Mouse (Mus musculus) midbrain, embryonic 10.5 days (tissue): ENCODE measurements around the gene Spem1. TPM values are rescaled to one million over a fixed set of nuclear protein-coding genes. Genes with fewer than 3 reads are reported as not detected.
A peak's percentile ranks its signal among the peaks of the same experiment; 100 is the strongest.
"Not testable (repeated sequence)": the region's sequence is repeated elsewhere in the genome, so short reads cannot be mapped to it uniquely, and the experiment has no call there.

Experiments used
- DNase-seq: peaks from one replicate; pipeline ENCODE4 v3.0.0-alpha.2; 2017; ENCODE audit warnings: low spot score
- H3K27ac ChIP-seq: fragments of 300-500 bp; sonication (generic); replicated peaks from 2 replicates; pipeline ENCODE4 v1.5.1; 2016; ENCODE audit warnings: mild to moderate bottlenecking
- H3K27me3 ChIP-seq: fragments of 300-500 bp; sonication (generic); 2 replicates; pipeline ENCODE4 v1.6.1; 2016; ENCODE audit warnings: low read depth, mild to moderate bottlenecking; ENCODE audit not compliant: poor library complexity, severe bottlenecking
- H3K36me3 ChIP-seq: fragments of 300-500 bp; sonication (generic); 2 replicates; pipeline ENCODE4 v1.6.1; 2016; ENCODE audit warnings: mild to moderate bottlenecking, moderate library complexity
- H3K4me1 ChIP-seq: fragments of 300-500 bp; sonication (generic); 2 replicates; pipeline ENCODE4 v1.6.1; 2016
- H3K4me3 ChIP-seq: fragments of 300-500 bp; sonication (generic); 2 replicates; pipeline ENCODE4 v1.5.1; 2016; ENCODE audit warnings: mild to moderate bottlenecking, moderate library complexity
- H3K9me3 ChIP-seq: fragments of 300-500 bp; sonication (generic); replicated peaks from 2 replicates; pipeline ENCODE4 v1.6.1; 2016; ENCODE audit warnings: mild to moderate bottlenecking
- WGBS: fragments of 180-500 bp; shearing (Covaris S2); methylation state at CpG from one replicate; pipeline ENCODE4 v1.1.7; 2016; 5-methylcytosine and 5-hydroxymethylcytosine counted together
- polyA plus RNA-seq: library from polyadenylated mRNA; unstranded; fragments of >200 nt; fragmentation: Nextera tagmentation; extraction: Ambion mirVana; gene quantifications from 2 replicates; pipeline ENCODE4 v1.2.1, GENCODE M21; 2016

The Spem1 gene
- polyA plus RNA-seq, result 0.12 and 0.19 TPM in 2 replicates

DNA sequence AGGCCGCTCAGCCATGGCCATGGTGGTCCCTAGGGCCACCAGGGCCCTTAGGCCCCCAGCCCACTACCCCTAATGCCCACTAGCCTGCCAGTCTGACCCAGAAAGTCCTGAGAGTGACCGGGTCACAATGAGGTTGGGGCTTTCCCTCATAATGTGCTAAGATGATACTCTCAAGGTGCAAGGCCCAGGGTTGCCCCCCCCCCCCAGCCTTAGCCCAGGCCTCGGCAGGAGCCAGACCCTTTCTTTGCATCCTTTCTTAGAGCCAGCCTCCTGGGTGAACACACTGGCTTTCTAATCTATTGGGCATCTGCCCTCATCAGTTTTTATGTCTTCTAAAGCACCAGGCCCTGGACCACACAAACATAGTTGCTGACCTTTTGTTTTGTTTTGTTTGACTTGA lies at the start of gene Spem1:
Gene Spem1 (minus strand): TSS at position 101 of the 400 bp plus-strand sequence.
- H3K27me3 ChIP-seq, result no peaks in the 10 kb centered on the region
- 91% methylated on average over 3 of the region's 3 CpGs for WGBS
- 0 out of 2 replicates have a peak within 1 kb of the TSS, but pooled peaks have one; percentile 23 for H3K27ac ChIP-seq
- H3K36me3 ChIP-seq, result peaks cover 32% of the 10 kb centered on the region
- no peak within 1 kb of the TSS for H3K4me3 ChIP-seq
- DNase-seq, result no peak
- H3K4me1 ChIP-seq, result peaks cover 3% of the 10 kb centered on the region
- peaks cover 12% of the 10 kb centered on the region for H3K9me3 ChIP-seq

DNA sequence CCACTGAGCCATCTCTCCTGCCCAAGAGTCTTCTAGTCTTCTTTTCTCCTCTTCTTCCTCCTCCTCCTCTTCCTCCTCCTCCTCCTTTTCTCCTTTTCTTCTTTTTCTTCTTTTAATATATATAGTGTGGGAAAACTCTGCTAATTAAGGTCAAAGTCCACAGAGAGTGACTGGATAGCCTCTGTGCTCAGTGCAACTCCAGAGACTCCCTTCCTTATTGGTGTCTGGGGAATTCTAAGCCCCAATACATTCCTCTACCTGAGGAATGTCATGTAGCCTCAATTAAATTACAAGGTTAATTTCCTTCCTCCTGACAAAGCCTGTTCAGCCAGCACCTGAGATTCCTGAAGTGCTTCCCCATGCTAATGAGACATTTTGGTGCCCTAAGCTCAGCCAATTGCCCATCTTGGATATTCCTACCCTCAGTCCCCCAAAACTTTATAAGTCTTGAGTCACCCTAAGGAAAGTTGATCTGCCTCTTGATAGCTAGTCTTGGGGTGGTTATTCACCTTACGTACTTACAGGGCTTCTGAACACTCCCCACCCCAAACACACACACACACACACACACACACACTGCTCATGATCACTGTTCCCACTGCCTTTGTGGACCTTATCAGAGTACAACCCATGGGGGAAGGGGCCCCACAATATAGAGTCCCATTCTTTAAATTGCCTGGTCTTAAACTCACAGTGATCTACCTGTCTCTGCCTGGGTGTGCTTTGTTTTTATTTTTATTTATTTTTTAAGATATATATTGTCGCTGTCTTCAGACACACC lies 48.5 kb upstream of the Spem1 start:
- Histone ChIP-seq H3K27me3 (no peaks in the 10 kb centered on the region), H3K4me3 (no peak overlapping the region), H3K27ac (no peak overlapping the region), H3K36me3 (no peaks in the 10 kb centered on the region), H3K9me3 (no peaks in the 10 kb centered on the region), H3K4me1 (peaks cover 6% of the 10 kb centered on the region; the same call in 1 of the 2 replicates)
- no peak for DNase-seq
- WGBS, result 100% methylated on average over 2 of the region's 2 CpGs

DNA sequence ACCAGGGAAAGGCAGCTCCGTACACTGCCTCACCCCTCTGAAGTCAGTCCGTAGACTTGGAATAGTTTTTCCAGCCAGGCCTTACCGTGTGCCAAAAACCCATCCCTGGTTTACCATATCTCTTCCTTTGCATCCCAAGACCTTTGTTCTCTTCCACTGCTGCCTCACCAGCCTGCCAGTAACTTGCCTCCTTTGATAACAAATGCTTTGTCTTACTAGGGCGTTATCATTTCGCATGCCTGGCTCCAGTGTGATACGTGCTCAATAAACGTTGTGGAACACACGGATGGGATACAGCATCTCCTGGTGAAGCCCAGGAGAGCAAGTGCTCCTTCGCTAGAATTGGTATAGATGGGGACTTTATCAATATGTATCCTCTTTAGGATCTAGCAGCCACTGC lies 45.4 kb upstream of the Spem1 start:
- H3K4me3 ChIP-seq, result no peak overlapping the region
- peaks cover 14% of the 10 kb centered on the region for H3K4me1 ChIP-seq
- H3K27ac ChIP-seq, result no peak overlapping the region
- no peak for DNase-seq
- H3K9me3 ChIP-seq, result no peaks in the 10 kb centered on the region
- no peaks in the 10 kb centered on the region for H3K36me3 ChIP-seq
- H3K27me3 ChIP-seq, result no peaks in the 10 kb centered on the region
- WGBS, result 76% methylated on average over 9 of the region's 9 CpGs

DNA sequence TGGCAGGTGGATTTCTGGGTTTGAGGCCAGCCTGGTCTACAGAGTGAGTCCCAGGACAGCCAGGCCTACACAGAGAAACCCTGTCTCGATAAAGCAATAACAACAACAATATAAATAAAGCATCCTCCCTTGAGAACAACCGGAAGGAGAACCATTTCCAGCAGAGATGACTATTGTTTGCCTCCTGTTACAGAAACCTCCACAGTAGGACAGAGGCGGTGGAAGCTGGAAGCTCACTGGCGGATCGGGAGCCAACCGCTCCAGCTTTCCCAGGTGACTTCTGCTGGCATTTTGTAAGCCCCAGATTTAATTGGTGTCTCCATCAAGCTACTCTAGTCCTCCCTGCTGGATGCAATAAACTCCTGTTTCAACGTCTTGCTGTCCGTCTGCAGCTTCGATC lies 43.6 kb upstream of the Spem1 start:
- DNase-seq, result no peak
- Histone ChIP-seq H3K9me3 (no peaks in the 10 kb centered on the region), H3K27ac (no peak overlapping the region), H3K4me3 (no peak overlapping the region), H3K36me3 (no peaks in the 10 kb centered on the region), H3K4me1 (peaks cover 14% of the 10 kb centered on the region), H3K27me3 (no peaks in the 10 kb centered on the region)
- 89% methylated on average over 9 of the region's 9 CpGs for WGBS

DNA sequence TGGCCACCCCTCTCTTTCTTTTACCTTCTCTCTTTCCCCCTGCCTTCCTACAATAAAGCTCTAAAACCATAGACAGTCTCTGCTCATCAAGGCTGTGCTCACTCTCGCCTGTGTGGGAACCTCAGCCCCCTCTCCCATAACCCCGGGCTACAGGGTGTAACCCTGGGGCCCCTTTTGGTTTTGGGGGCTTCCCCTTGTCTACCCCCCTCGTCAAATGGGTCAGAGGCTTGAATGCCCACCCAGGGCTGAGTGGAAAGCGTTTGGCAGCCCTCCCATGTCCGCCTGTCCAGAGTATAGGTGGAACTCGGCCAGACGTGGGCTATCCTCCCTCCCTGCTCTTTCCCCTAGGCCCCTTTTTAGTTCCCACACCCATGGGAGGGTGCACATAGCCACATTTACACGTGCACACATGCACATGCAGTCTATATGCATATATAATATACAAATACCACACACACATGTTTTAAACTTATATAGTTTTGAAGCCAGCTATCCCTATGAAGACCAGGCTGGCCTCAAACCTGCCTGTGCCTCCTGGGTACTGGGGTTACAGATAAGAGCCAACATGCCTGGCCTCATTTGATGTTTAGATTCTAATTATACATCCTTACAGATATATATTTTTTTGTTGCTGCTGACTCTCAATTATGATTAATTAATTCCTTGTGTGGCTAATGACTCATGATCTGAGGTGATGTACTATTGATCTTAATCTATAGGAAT lies 42.3 kb upstream of the Spem1 start:
- no peak for DNase-seq
- H3K27ac ChIP-seq, result 0 out of 2 replicates have a peak overlapping the region, but pooled peaks have one; percentile 33
- 65% methylated on average over 8 of the region's 8 CpGs for WGBS
- H3K27me3 ChIP-seq, result peaks cover 8% of the 10 kb centered on the region
- no peaks in the 10 kb centered on the region for H3K36me3 ChIP-seq
- H3K4me3 ChIP-seq, result no peak overlapping the region
- peaks cover 14% of the 10 kb centered on the region for H3K4me1 ChIP-seq
- no peaks in the 10 kb centered on the region for H3K9me3 ChIP-seq

DNA sequence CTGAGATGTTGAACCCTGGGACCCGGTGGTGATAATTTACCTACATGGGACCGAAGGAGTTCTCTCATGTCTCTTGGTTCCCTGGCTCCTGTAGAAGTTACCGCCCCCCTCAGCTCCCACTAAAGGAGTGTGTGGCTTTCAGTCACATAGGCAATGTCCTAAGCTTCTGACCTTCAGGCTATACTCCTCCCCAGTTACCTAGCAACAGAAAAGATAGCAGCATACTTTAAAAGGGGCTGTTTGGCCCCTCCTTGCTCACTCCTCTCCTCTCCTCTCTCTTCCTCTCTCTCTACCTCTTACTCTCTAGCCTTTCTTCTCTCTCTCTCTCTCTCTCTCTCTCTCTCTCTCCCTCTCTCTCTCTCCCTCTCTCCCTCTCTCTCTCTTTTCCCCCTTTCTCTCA lies 41.7 kb upstream of the Spem1 start:
- not testable (repeated sequence) for DNase-seq, H3K36me3 ChIP-seq, H3K9me3 ChIP-seq, H3K4me3 ChIP-seq
- Histone ChIP-seq H3K27me3 (peaks cover 14% of the 10 kb centered on the region), H3K4me1 (peaks cover 15% of the 10 kb centered on the region), H3K27ac (0 out of 2 replicates have a peak overlapping the region, but pooled peaks have one; percentile 33)
- WGBS, result 78% methylated on average over 3 of the region's 3 CpGs

DNA sequence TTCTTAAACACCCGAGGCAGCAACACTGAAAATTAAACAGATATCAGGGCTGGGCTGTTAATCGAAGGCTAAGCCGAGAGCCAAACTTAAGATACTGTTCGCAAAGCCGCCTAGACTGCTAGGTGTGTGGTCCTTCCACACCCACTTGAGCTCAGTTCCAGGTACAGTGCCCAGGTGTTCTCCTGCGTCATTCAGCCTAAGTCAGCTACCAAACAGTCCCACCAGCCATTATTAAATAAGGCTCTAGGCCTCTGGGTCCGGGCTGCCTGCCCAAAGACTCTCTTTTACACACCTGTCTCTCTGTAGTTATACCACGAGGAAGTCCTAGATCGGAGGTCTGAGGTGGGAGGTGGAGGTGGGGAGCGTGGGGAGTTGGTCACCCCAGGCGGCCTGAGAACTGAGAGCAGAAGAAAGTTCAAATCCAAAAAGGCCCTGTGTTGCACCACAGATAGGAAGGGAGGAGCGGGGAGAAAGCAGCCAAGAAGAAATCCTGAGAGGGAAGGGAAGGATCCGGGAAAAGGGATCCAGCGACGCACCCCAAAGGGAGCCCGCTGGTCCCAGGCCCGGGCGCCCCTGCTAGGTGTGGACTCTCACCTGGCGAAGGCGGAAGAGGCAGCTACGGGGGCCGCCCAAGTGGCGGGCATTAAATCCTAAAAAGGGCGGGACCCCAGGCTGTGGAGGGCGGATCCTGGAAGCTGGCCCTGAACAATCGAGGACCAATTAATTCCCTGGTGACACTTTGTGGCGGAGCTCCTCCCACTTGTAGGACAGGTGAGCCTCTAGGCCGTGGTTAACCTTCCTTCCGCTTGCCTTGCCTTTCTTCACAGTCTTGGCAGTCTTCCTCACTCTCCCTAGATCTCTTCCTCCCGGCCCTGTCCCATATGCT lies 36.4 kb upstream of the Spem1 start, which contains the start of gene Tnk1:
Gene Tnk1 (minus strand): TSS at position 618 of the 886 bp plus-strand sequence.
- Histone ChIP-seq H3K4me1 (peaks cover 18% of the 10 kb centered on the region), H3K4me3 (0 out of 2 replicates have a peak within 1 kb of the TSS, but pooled peaks have one; percentile 3), H3K9me3 (no peaks in the 10 kb centered on the region), H3K36me3 (no peaks in the 10 kb centered on the region), H3K27ac (no peak within 1 kb of the TSS), H3K27me3 (peaks cover 42% of the 10 kb centered on the region)
- no peak for DNase-seq
- WGBS, result 22% methylated on average over 30 of the region's 30 CpGs

DNA sequence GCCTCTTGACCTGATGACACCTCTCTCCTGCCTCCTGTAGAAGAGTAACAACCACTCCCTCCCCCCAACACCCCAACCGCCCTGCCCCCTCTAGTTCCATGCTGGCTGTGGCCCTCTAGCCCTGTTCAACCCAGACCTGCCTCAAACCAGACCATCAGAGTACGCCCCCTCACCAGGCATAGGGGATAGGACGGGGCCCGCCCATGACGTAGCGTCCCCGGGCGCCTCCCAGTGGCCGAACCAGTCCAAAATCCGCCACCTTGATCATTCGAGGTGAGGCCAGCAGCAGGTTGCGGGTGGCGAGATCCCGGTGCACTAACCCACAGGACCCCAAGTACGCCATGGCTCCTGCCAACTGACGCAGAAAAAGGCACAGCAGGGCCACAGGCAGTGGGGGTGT lies 33.4 kb upstream of the Spem1 start:
- H3K4me1 ChIP-seq, result peaks cover 29% of the 10 kb centered on the region
- H3K27ac ChIP-seq, result no peak overlapping the region; the same call in 1 of the 2 replicates
- H3K36me3 ChIP-seq, result peaks cover 22% of the 10 kb centered on the region
- WGBS, result 24% methylated on average over 16 of the region's 16 CpGs
- 0 out of 2 replicates have a peak overlapping the region, but pooled peaks have one; percentile 9 for H3K4me3 ChIP-seq
- peak; percentile 53 for DNase-seq
- H3K27me3 ChIP-seq, result peaks cover 42% of the 10 kb centered on the region
- H3K9me3 ChIP-seq, result no peaks in the 10 kb centered on the region

DNA sequence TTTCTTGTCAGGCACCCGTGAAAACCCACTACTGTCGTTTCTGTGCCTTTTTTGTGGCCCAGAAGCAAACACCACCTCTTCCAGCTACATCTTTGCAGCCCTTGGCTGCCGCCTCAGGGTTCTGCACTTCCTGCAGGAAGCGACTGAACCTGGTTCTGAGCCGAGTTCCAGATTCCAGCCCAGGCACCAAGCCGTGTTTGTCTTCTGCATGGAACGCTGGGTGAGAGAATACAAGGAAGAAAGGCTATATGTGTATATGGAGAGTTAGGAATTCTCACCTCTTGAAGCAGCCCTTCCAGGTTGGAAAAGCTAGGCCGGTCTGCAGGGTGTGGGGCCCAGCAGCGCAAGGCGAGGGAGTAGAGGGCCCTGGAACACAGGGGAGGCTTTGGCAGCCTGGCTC lies 32.7 kb upstream of the Spem1 start:
- H3K36me3 ChIP-seq, result peaks cover 28% of the 10 kb centered on the region
- no peak overlapping the region for H3K4me3 ChIP-seq
- no peak for DNase-seq
- peaks cover 38% of the 10 kb centered on the region for H3K27me3 ChIP-seq
- peaks cover 30% of the 10 kb centered on the region for H3K4me1 ChIP-seq
- 89% methylated on average over 10 of the region's 10 CpGs for WGBS
- no peaks in the 10 kb centered on the region for H3K9me3 ChIP-seq
- H3K27ac ChIP-seq, result 0 out of 2 replicates have a peak overlapping the region, but pooled peaks have one; percentile 33

DNA sequence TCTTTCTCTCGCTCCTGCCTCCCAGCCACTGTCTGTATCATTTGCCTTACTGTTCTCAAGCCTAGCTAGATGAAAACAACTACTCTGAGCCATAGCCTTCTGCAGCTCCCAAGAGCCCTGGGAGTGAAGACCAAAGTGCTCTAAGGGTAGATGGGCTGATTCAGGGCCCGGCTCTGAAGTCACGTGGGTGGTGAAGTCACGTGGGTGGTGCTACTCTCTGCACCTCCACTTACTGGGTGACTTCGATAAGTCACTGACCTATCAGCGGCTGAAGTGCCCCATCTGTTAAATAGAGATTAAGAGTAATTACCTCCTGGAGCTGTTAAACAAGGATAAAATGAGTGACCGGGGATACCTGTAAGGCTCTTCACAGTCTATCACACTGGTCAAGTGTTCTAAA lies 32.0 kb upstream of the Spem1 start:
- WGBS, result 80% methylated on average over 7 of the region's 7 CpGs
- Histone ChIP-seq H3K9me3 (no peaks in the 10 kb centered on the region), H3K27me3 (peaks cover 31% of the 10 kb centered on the region), H3K27ac (peak overlapping the region; percentile 14; the same call in 1 of the 2 replicates), H3K4me3 (no peak overlapping the region), H3K36me3 (peaks cover 35% of the 10 kb centered on the region), H3K4me1 (peaks cover 33% of the 10 kb centered on the region)
- DNase-seq, result no peak

DNA sequence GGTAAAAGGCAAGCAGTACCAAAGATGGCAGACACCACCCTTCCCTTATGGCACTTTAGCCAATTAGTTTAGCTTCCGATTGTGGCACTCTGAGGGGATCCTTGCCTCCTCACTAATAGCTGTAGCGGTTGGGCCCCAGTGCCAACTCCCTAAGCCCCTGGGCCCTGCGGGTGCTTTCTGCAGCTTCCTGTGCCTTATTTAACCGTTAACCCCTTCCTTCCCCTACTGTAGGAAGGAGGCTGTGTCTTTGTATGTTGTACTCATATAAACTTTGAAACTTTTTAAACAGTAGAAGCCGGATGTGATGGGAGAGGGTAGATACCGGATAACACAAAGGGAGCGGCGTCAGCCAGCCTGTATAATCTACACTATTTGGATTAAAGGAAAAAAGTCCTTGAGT lies 28.8 kb upstream of the Spem1 start:
- no peak overlapping the region for H3K27ac ChIP-seq
- no peak overlapping the region for H3K4me3 ChIP-seq
- H3K27me3 ChIP-seq, result peaks cover 3% of the 10 kb centered on the region; the same call in 1 of the 2 replicates
- H3K4me1 ChIP-seq, result peaks cover 52% of the 10 kb centered on the region
- 85% methylated on average over 8 of the region's 8 CpGs for WGBS
- H3K9me3 ChIP-seq, result no peaks in the 10 kb centered on the region
- DNase-seq, result no peak
- peaks cover 50% of the 10 kb centered on the region for H3K36me3 ChIP-seq

DNA sequence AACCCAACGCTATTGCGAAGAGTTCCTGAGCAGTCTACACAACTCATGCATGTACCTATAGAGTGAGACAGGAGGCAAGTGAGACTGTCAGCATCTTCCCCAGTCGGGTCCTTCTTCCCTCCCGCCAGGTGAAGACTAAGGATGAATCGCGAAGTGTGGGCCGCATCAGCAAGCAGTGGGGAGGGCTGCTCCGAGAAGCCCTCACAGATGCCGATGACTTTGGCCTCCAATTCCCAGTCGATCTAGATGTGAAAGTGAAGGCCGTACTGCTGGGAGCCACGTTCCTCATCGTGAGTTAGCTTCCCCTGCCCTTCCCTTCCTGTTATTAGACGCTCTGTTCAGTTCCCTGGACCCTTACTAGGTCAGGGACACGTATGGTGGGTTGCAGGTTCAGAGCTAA lies 27.9 kb upstream of the Spem1 start:
- H3K27ac ChIP-seq, result no peak overlapping the region
- no peaks in the 10 kb centered on the region for H3K9me3 ChIP-seq
- no peak overlapping the region for H3K4me3 ChIP-seq
- no peak for DNase-seq
- H3K4me1 ChIP-seq, result peaks cover 51% of the 10 kb centered on the region
- peaks cover 50% of the 10 kb centered on the region for H3K36me3 ChIP-seq
- 96% methylated on average over 15 of the region's 15 CpGs for WGBS
- no peaks in the 10 kb centered on the region for H3K27me3 ChIP-seq
